Mouse (Mus musculus) cortical plate, adult 2 months (tissue): ENCODE measurements around the gene Dnpep.

ENCODE experiments used
- CTCF ChIP-seq: fragments of 200-500 bp; IDR thresholded peaks from 2 replicates; pipeline ENCODE4 v1.5.1; 2011; ENCODE audit warnings: mild to moderate bottlenecking, control low read depth, low read length; ENCODE audit not compliant: insufficient read depth; ENCODE audit errors: extremely low read depth
- POLR2A ChIP-seq: fragments of 200-500 bp; IDR thresholded peaks from 2 replicates; pipeline ENCODE4 v1.6.1; 2011; ENCODE audit warnings: mild to moderate bottlenecking, low read length, control low read depth; ENCODE audit not compliant: insufficient read depth; ENCODE audit errors: extremely low read depth

GRCm38 (mm10) chr1:75339337-75339736, 21.5 kb upstream of the Dnpep start:
- no peak for TF ChIP-seq CTCF
- TF ChIP-seq POLR2A, result no peak
